Mouse (Mus musculus) spleen, adult 18-20 months (tissue): Measurements from ENCODE around the gene Thsd7a.

Experiments used
- DNase-seq, 2 experiments: peaks; one replicate each; pipeline ENCODE4 v3.0.0; 2022; ENCODE audit warnings: mixed read lengths in 2 of 2

The Thsd7a gene

GRCm38 (mm10) chr6:12493571-12493970 lies 255.6 kb downstream of the Thsd7a start:
- DNase-seq, result no peak

- DNase-seq, result no peak
These were observed 260.3 kb downstream of the Thsd7a start for GRCm38 (mm10) chr6:12488882-12489281.

GRCm38 (mm10) chr6:12481527-12482163 lies 267.6 kb downstream of the Thsd7a start:
- no peak for DNase-seq

GRCm38 (mm10) chr6:12478359-12478758 lies 270.9 kb downstream of the Thsd7a start:
- no peak for DNase-seq

GRCm38 (mm10) chr6:12470935-12471334 lies 278.3 kb downstream of the Thsd7a start:
- no peak for DNase-seq

GRCm38 (mm10) chr6:12467339-12468124 lies 281.7 kb downstream of the Thsd7a start:
- no peak for DNase-seq

GRCm38 (mm10) chr6:12458841-12459240 lies 290.4 kb downstream of the Thsd7a start:
- DNase-seq, result no peak

GRCm38 (mm10) chr6:12457451-12457850 lies 291.8 kb downstream of the Thsd7a start:
- no peak for DNase-seq

- no peak for DNase-seq
These were observed 294.2 kb downstream of the Thsd7a start for GRCm38 (mm10) chr6:12454876-12455485.

- no peak for DNase-seq
These were observed 295.1 kb downstream of the Thsd7a start for GRCm38 (mm10) chr6:12454132-12454531.

- no peak for DNase-seq
These were observed 300.4 kb downstream of the Thsd7a start for GRCm38 (mm10) chr6:12448851-12449250.

- no peak for DNase-seq
These were observed 303.7 kb downstream of the Thsd7a start for GRCm38 (mm10) chr6:12445486-12445885.

- DNase-seq, result no peak
These were observed 309.6 kb downstream of the Thsd7a start for GRCm38 (mm10) chr6:12439561-12439960.

- no peak for DNase-seq
These were observed 330.1 kb downstream of the Thsd7a start for GRCm38 (mm10) chr6:12419070-12419469.

GRCm38 (mm10) chr6:12416976-12417375 lies 332.2 kb downstream of the Thsd7a start:
- no peak for DNase-seq

GRCm38 (mm10) chr6:12404441-12404840 lies 344.8 kb downstream of the Thsd7a start:
- no peak for DNase-seq

- DNase-seq, result no peak
These were observed 346.2 kb downstream of the Thsd7a start for GRCm38 (mm10) chr6:12402996-12403395.

- no peak for DNase-seq
These were observed 351.3 kb downstream of the Thsd7a start for GRCm38 (mm10) chr6:12397776-12398522.

GRCm38 (mm10) chr6:12393574-12394380 lies 355.4 kb downstream of the Thsd7a start:
- no peak for DNase-seq

- DNase-seq, result no peak
These were observed 362.5 kb downstream of the Thsd7a start for GRCm38 (mm10) chr6:12386731-12387130.

GRCm38 (mm10) chr6:12385591-12385990 lies 363.6 kb downstream of the Thsd7a start:
- DNase-seq, result no peak

GRCm38 (mm10) chr6:12381136-12381778 lies 368.0 kb downstream of the Thsd7a start:
- no peak for DNase-seq
